Mouse (Mus musculus): ENCODE measurements around the gene Optn.

Gene Optn

GRCm38 (mm10) chr2:4986798-4987197 is 77.1 kb downstream of the Optn start:
- DNase-seq (ENCODE audit: low spot score in 2 of 2), result no peak

DNA sequence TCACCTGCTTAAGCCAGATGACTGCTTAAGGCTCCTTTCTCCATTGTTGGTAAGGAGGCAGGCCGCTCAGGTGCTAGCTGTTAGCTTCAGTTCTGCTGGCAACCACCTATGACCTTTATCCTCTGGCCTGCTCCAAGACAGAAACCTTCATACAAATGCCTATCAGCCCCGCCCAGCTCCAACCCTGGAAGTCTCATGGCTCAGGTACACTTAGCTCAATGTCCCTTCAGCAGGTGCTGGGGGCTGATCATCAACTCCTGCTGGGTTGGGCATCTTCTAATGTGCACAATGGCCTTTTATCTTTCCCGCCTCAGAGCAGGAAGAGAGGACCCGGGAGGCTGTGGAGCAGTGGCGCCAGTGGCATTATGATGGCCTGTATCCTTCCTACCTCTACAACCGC is 78.9 kb downstream of the Optn start:
- no peak for DNase-seq (ENCODE audit: low spot score in 2 of 2)

DNA sequence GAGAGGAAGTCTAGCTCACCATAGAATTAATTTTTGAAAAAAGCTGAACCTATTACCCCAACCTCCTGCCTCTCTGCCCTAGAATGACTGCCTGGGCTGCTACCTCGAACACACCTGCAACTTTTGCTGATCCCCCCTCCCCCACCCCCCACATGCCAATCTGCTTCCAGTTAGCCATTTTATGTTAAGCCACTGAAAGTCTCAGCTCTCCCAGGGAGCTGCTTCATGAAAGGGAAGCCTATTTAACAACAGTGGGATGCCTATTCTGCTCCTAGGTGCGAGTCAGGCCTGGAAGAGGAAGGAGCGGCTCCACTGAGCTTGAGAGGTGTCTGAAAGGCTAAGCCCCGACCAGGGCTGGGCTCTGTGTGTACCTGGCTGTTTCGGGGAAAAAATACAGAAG is 79.9 kb downstream of the Optn start:
- DNase-seq (ENCODE audit: low spot score in 2 of 2), result no peak

DNA sequence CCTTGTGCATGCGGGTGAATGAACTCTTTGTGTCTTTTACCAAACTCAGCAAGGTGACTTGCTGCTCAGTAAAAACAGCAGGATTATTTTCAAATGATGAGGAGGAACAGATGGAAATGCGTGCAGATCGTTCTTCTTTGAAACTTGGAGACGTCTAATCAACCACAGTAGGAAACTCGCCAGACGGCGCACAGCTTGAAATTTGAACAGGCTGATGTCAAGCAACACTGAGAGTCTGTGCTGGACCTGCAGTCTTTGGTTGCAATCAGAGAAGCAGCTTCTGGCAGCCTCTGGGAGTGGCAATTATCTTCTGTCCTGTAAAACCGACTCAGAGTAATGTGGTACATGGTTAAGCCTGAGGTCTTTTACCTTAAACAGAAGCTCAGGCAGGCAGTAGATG is 85.8 kb downstream of the Optn start:
- no peak for DNase-seq (ENCODE audit: low spot score in 2 of 2)

- DNase-seq (ENCODE audit: low spot score in 2 of 2), result peak in 1 of 2 experiments; percentile 8
Measured at GRCm38 (mm10) chr2:4975807-4976206, 88.0 kb downstream of the Optn start, which contains the start of gene Ucma. TSS of gene Ucma (plus strand) at chr2:4976122.
